In genomic region chr17:27627451-27627850, GRCm38 (mm10) we compare ENCODE assay signal across 15 mouse cellular contexts. TPM values are rescaled to one million over a fixed set of nuclear protein-coding genes. Genes with fewer than 3 reads are reported as not detected.
DNase-seq lines count a peak whose midpoint lies in the region; ATAC-seq and TF ChIP-seq lines count a peak whose summit lies in the region.
"Had no signal": no experiment of that assay in that cellular context is flagged by ENCODE, and none has a peak within 500 bp of the region (broad histone marks: within the 10 kb centered on the region; RNA-seq: fewer than 3 reads in every experiment).

No protein-coding gene starts in this region.

- peak; percentile 33; the same call in 1 of the 2 replicates for TF ChIP-seq CTCF in forebrain, postnatal 0 days (IDR thresholded peaks at IDR 0.05; ENCODE audit: low read depth)
- TF ChIP-seq CTCF in lung, postnatal 0 days (IDR thresholded peaks at IDR 0.05) = peak; percentile 37
- TF ChIP-seq CTCF in ES-Bruce4 (IDR thresholded peaks at IDR 0.05; ENCODE audit: low read depth, low read length) = peak; percentile 51

- H3K27me3 ChIP-seq in forebrain, postnatal 0 days (ENCODE audit: insufficient read depth, low read length) = no peaks in the 10 kb centered on the region
- H3K27me3 ChIP-seq in forebrain, embryonic 14.5 days (replicated peaks; ENCODE audit: control insufficient read depth, insufficient read depth, low read length) = no peaks in the 10 kb centered on the region
- no peaks in the 10 kb centered on the region for H3K27me3 ChIP-seq in lung, postnatal 0 days (replicated peaks; ENCODE audit: insufficient read depth, low read length)
- H3K27me3 ChIP-seq in ES-Bruce4 (ENCODE audit: control insufficient read depth, insufficient read depth, low read length, poor library complexity, severe bottlenecking) = no peaks in the 10 kb centered on the region
- H3K27me3 ChIP-seq: forebrain, embryonic 13.5 days; hindbrain, embryonic 12.5 days; midbrain, embryonic 15.5 days had no signal

- TF ChIP-seq EP300 in lung, postnatal 0 days (IDR thresholded peaks at IDR 0.05) = no peak
- no peak for TF ChIP-seq EP300 in ES-Bruce4 (IDR thresholded peaks at IDR 0.05; ENCODE audit: insufficient read depth, low read depth, low read length)

- DNase-seq in forebrain, postnatal 0 days = no peak
- DNase-seq in forebrain, embryonic 14.5 days (ENCODE audit: low spot score) = no peak
- DNase-seq in lung, postnatal 0 days (ENCODE audit: low spot score) = no peak
- no peak for DNase-seq in lung, postnatal 14 days
- peak; percentile 69 for DNase-seq in kidney, postnatal 14 days
- DNase-seq in gastrocnemius, postnatal 25 days = no peak
- DNase-seq in c-Kit-positive CD71-positive TER-119-positive erythroid progenitor cells, embryonic 14.5 days (ENCODE audit: low spot score) = no peak
- DNase-seq: heart, adult 11 months; lung, adult 2 months had no signal

- no peak overlapping the region for H3K27ac ChIP-seq in forebrain, postnatal 0 days (ENCODE audit: low read depth, low read length)
- no peak overlapping the region for H3K27ac ChIP-seq in forebrain, embryonic 14.5 days (ENCODE audit: low read depth, low read length)
- no peak overlapping the region for H3K27ac ChIP-seq in lung, postnatal 0 days (ENCODE audit: low read length)
- H3K27ac ChIP-seq in ES-Bruce4 (ENCODE audit: insufficient read depth, low read length) = no peak overlapping the region

- no peaks in the 10 kb centered on the region for H3K9me3 ChIP-seq in forebrain, postnatal 0 days (ENCODE audit: low read length)
- no peaks in the 10 kb centered on the region for H3K9me3 ChIP-seq in forebrain, embryonic 14.5 days (replicated peaks; ENCODE audit: control insufficient read depth, low read length)
- H3K9me3 ChIP-seq in lung, postnatal 0 days (ENCODE audit: low read length) = no peaks in the 10 kb centered on the region
- H3K9me3 ChIP-seq in ES-Bruce4 (replicated peaks; ENCODE audit: control insufficient read depth, insufficient read depth, low read length, poor library complexity, severe bottlenecking) = no peaks in the 10 kb centered on the region
- H3K9me3 ChIP-seq: forebrain, embryonic 13.5 days; hindbrain, embryonic 12.5 days; midbrain, embryonic 15.5 days had no signal

- TF ChIP-seq POLR2A in ES-Bruce4 (IDR thresholded peaks at IDR 0.05; ENCODE audit: insufficient read depth, low read length) = no peak

- no peaks in the 10 kb centered on the region; the same call in 1 of the 2 replicates for H3K4me1 ChIP-seq in forebrain, postnatal 0 days (ENCODE audit: insufficient read depth)
- H3K4me1 ChIP-seq in forebrain, embryonic 14.5 days (ENCODE audit: control insufficient read depth, insufficient read depth, low read length) = peaks cover 5% of the 10 kb centered on the region; the same call in 1 of the 2 replicates
- H3K4me1 ChIP-seq in lung, postnatal 0 days (ENCODE audit: insufficient read depth, low read depth, low read length) = peaks cover 5% of the 10 kb centered on the region; the same call in 1 of the 2 replicates
- H3K4me1 ChIP-seq in ES-Bruce4 (ENCODE audit: control insufficient read depth, insufficient read depth, low read length) = no peaks in the 10 kb centered on the region

- no peak overlapping the region for H3K9ac ChIP-seq in forebrain, postnatal 0 days
- H3K9ac ChIP-seq in forebrain, embryonic 14.5 days (ENCODE audit: low read length) = no peak overlapping the region
- no peak overlapping the region for H3K9ac ChIP-seq in lung, postnatal 0 days (replicated peaks; ENCODE audit: low read depth)
- no peak overlapping the region for H3K9ac ChIP-seq in ES-Bruce4 (ENCODE audit: low read depth, poor library complexity, severe bottlenecking)
- H3K9ac ChIP-seq: hindbrain, embryonic 12.5 days; midbrain, embryonic 15.5 days had no signal

- WGBS in forebrain, postnatal 0 days = 36% methylated on average over 5 of the region's 5 CpGs
- 32% methylated on average over 5 of the region's 5 CpGs for WGBS in forebrain, embryonic 14.5 days
- 35% methylated on average over 5 of the region's 5 CpGs for WGBS in lung, postnatal 0 days

- ATAC-seq in forebrain, postnatal 0 days = no peak
- no peak for ATAC-seq in forebrain, embryonic 14.5 days
- ATAC-seq in lung, postnatal 0 days = no peak
- ATAC-seq: midbrain, embryonic 15.5 days had no signal

- peaks cover 28% of the 10 kb centered on the region for H3K36me3 ChIP-seq in forebrain, postnatal 0 days (ENCODE audit: insufficient read depth)
- H3K36me3 ChIP-seq in forebrain, embryonic 14.5 days (ENCODE audit: control insufficient read depth, insufficient read depth, low read length) = peaks cover 34% of the 10 kb centered on the region
- 0 out of 2 replicates have a peak, but pooled peaks cover 22% of the 10 kb centered on the region for H3K36me3 ChIP-seq in lung, postnatal 0 days (ENCODE audit: insufficient read depth, low read length)
- H3K36me3 ChIP-seq in ES-Bruce4 (ENCODE audit: control insufficient read depth, insufficient read depth, low read length, poor library complexity, severe bottlenecking) = peaks cover 26% of the 10 kb centered on the region

- no peak overlapping the region for H3K4me2 ChIP-seq in forebrain, postnatal 0 days (ENCODE audit: low read depth)
- no peak overlapping the region for H3K4me2 ChIP-seq in forebrain, embryonic 14.5 days (ENCODE audit: low read length)
- no peak overlapping the region for H3K4me2 ChIP-seq in lung, postnatal 0 days (replicated peaks; ENCODE audit: low read depth, low read length)
- H3K4me2 ChIP-seq: forebrain, embryonic 13.5 days; hindbrain, embryonic 12.5 days; midbrain, embryonic 15.5 days had no signal

- H3K4me3 ChIP-seq in forebrain, postnatal 0 days (ENCODE audit: low read depth, low read length) = no peak overlapping the region
- H3K4me3 ChIP-seq in forebrain, embryonic 14.5 days (ENCODE audit: low read depth, low read length) = no peak overlapping the region
- no peak overlapping the region for H3K4me3 ChIP-seq in lung, postnatal 0 days (ENCODE audit: low read depth, low read length)
- H3K4me3 ChIP-seq in ES-Bruce4 (ENCODE audit: low read depth, low read length) = no peak overlapping the region
- H3K4me3 ChIP-seq: forebrain, embryonic 13.5 days; hindbrain, embryonic 12.5 days; left cerebral cortex, adult 2 months; midbrain, embryonic 15.5 days had no signal

RNA-seq across cellular contexts. Expression of gene Nudt3, which starts 4.2 kb away (rescaled TPM):
- 324 and 329 TPM in 2 replicates for total RNA-seq in forebrain, postnatal 0 days (2014; rRNA removed)
- polyA plus RNA-seq in forebrain, postnatal 0 days (2015; fragmentation: Nextera tagmentation; extraction: Ambion mirVana) = 249 TPM in 2 replicates
- polyA plus RNA-seq in forebrain, embryonic 14.5 days (2014; fragmentation: Nextera tagmentation; extraction: Ambion mirVana) = 175 and 178 TPM in 2 replicates
- 47.6 and 54.1 TPM in 2 replicates for polyA plus RNA-seq in lung, postnatal 0 days (2015; fragmentation: Nextera tagmentation; extraction: Ambion mirVana)
- polyA plus RNA-seq in ES-Bruce4 (2011; ENCODE audit: insufficient read depth, insufficient read length, low read depth, missing spikeins) = 67.3 and 68.8 TPM in 2 replicates
- total RNA-seq in gastrocnemius, postnatal 25 days (2021) = 100 to 1,000 TPM; 201 to 245 TPM

RNA-seq across cellular contexts. Expression of gene RPS10-NUDT3, which starts 7.6 kb away (rescaled TPM):
- total RNA-seq in forebrain, postnatal 0 days (2014; rRNA removed) = not detected in 2 replicates
- not detected in 2 replicates for polyA plus RNA-seq in forebrain, postnatal 0 days (2015; fragmentation: Nextera tagmentation; extraction: Ambion mirVana)
- not detected in 2 replicates for polyA plus RNA-seq in forebrain, embryonic 14.5 days (2014; fragmentation: Nextera tagmentation; extraction: Ambion mirVana)
- polyA plus RNA-seq in lung, postnatal 0 days (2015; fragmentation: Nextera tagmentation; extraction: Ambion mirVana) = not detected in 2 replicates
- not detected in 2 replicates for polyA plus RNA-seq in ES-Bruce4 (2011; ENCODE audit: insufficient read depth, insufficient read length, low read depth, missing spikeins)
- not detected for total RNA-seq in gastrocnemius, postnatal 25 days (2021)
- polyA plus RNA-seq: embryonic facial prominence, embryonic 11.5 days; forebrain, embryonic 13.5 days; hindbrain, embryonic 12.5 days; lung, adult 2 months; midbrain, embryonic 15.5 days had no signal

RNA-seq across cellular contexts. Expression of gene Rps10, which starts 9.0 kb away (rescaled TPM):
- 1,348 and 1,517 TPM in 2 replicates for total RNA-seq in forebrain, postnatal 0 days (2014; rRNA removed)
- polyA plus RNA-seq in forebrain, postnatal 0 days (2015; fragmentation: Nextera tagmentation; extraction: Ambion mirVana) = 502 and 620 TPM in 2 replicates
- 603 and 789 TPM in 2 replicates for polyA plus RNA-seq in forebrain, embryonic 14.5 days (2014; fragmentation: Nextera tagmentation; extraction: Ambion mirVana)
- polyA plus RNA-seq in lung, postnatal 0 days (2015; fragmentation: Nextera tagmentation; extraction: Ambion mirVana) = 627 and 659 TPM in 2 replicates
- 2,622 and 2,876 TPM in 2 replicates for polyA plus RNA-seq in ES-Bruce4 (2011; ENCODE audit: insufficient read depth, insufficient read length, low read depth, missing spikeins)
- 100 to 1,000 TPM; 325 to 356 TPM for total RNA-seq in gastrocnemius, postnatal 25 days (2021)

RNA-seq across cellular contexts. Expression of gene Pacsin1, which starts 27.9 kb away (rescaled TPM):
- 29.3 and 38.7 TPM in 2 replicates for total RNA-seq in forebrain, postnatal 0 days (2014; rRNA removed)
- polyA plus RNA-seq in forebrain, postnatal 0 days (2015; fragmentation: Nextera tagmentation; extraction: Ambion mirVana) = 42.5 and 62.5 TPM in 2 replicates
- 22.2 and 25.2 TPM in 2 replicates for polyA plus RNA-seq in forebrain, embryonic 14.5 days (2014; fragmentation: Nextera tagmentation; extraction: Ambion mirVana)
- 0.45 and 0.70 TPM in 2 replicates for polyA plus RNA-seq in lung, postnatal 0 days (2015; fragmentation: Nextera tagmentation; extraction: Ambion mirVana)
- polyA plus RNA-seq in ES-Bruce4 (2011; ENCODE audit: insufficient read depth, insufficient read length, low read depth, missing spikeins) = 16.0 and 16.8 TPM in 2 replicates
- total RNA-seq in gastrocnemius, postnatal 25 days (2021) = under 1 TPM; 0.20 to 0.21 TPM
